Mouse (Mus musculus): ENCODE results near the gene Fam20c. TPM values are rescaled to one million over a fixed set of nuclear protein-coding genes. Genes with fewer than 3 reads are reported as not detected.

The Fam20c gene
- polyA plus RNA-seq, 1 experiment from 2014 or later: 8.7 TPM

DNA sequence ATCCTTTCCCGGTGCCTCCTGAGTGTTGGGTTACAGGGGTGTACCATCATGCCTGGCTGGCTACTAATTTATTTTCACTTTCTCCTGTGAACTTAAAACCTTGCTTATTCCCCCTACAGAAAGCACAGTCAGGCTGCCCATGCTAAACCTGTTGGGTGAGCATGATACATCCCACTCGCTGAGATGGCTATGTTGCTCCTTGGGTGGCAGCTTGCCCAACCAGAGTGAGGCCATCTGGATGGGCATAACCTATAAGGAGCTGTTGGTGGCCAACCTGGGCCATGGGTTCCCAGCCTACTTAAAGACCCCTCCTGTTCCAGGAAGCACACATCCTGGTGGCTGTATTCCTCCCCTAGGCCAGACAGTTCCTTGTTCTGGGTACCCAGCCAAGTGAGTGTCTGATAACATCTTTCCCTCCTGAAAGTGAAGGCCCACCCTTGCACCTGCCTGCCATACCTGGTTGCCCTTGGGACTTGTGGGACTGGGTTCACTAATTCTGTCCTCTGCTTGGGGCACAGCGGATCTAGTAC, 31.7 kb downstream of the Fam20c start:
- Histone ChIP-seq H3K4me1 (ENCODE audit: control insufficient read depth in 2 of 2, insufficient read depth in 2 of 2, low read length in 2 of 2) (peaks cover 14 to 26% of the 10 kb centered on the region in 2 experiments), H3K9me3 (ENCODE audit: control insufficient read depth, low read length) (no peaks in the 10 kb centered on the region), H3K36me3 (ENCODE audit: control insufficient read depth, insufficient read depth, low read length) (no peaks in the 10 kb centered on the region), H3K4me3 (ENCODE audit: control insufficient read depth in 1 of 2, insufficient read depth in 1 of 2, low read depth in 1 of 2, low read length in 2 of 2) (no peak overlapping the region), H3K27me3 (ENCODE audit: control insufficient read depth, insufficient read depth, low read length) (no peaks in the 10 kb centered on the region; the same call in 1 of the 2 replicates), H3K9ac (ENCODE audit: low read length) (no peak overlapping the region), H3K27ac (replicated peaks in 1 of 2; ENCODE audit: control insufficient read depth in 1 of 2, insufficient read depth in 1 of 2, low read depth in 2 of 2, low read length in 2 of 2) (no peak overlapping the region), H3K4me2 (ENCODE audit: low read length) (no peak overlapping the region)
- ATAC-seq (ENCODE audit: insufficient number of reproducible peaks, insufficient read depth, low FRiP score, low read depth): no peak
- WGBS: 85% methylated on average over 3 of the region's 3 CpGs

DNA sequence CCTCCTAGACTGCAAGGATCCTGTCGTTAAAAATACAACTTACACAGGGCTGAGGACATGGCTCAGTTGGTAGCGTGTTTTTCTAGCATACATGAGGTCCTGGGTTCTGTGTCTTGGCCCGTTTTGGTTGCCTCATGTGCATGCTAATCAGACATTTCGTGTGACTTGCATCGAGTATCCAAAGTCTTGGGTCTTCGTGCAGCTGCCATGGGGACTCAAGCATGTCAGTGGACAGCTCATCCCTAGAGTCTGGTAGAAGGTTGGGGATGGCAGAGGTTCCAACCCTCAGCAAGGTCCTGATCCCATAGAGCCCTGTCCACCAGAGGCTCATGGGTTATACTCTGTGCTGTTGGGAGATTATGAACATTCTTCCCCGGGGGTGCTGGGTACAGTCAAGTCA, 33.3 kb downstream of the Fam20c start:
- no peak overlapping the region for H3K4me2 ChIP-seq (ENCODE audit: low read length)
- H3K9ac ChIP-seq (ENCODE audit: low read length): no peak overlapping the region
- H3K4me1 ChIP-seq (ENCODE audit: control insufficient read depth in 2 of 2, insufficient read depth in 2 of 2, low read length in 2 of 2): peaks cover 16 to 28% of the 10 kb centered on the region in 2 experiments
- no peaks in the 10 kb centered on the region; the same call in 1 of the 2 replicates for H3K27me3 ChIP-seq (ENCODE audit: control insufficient read depth, insufficient read depth, low read length)
- no peak overlapping the region for H3K4me3 ChIP-seq (ENCODE audit: control insufficient read depth in 1 of 2, insufficient read depth in 1 of 2, low read depth in 1 of 2, low read length in 2 of 2)
- no peak for ATAC-seq (ENCODE audit: insufficient number of reproducible peaks, insufficient read depth, low FRiP score, low read depth)
- no peaks in the 10 kb centered on the region for H3K36me3 ChIP-seq (ENCODE audit: control insufficient read depth, insufficient read depth, low read length)
- no peak overlapping the region for H3K27ac ChIP-seq (replicated peaks in 1 of 2; ENCODE audit: control insufficient read depth in 1 of 2, insufficient read depth in 1 of 2, low read depth in 2 of 2, low read length in 2 of 2)
- no peaks in the 10 kb centered on the region for H3K9me3 ChIP-seq (ENCODE audit: control insufficient read depth, low read length)
- WGBS: 81% methylated on average over 7 of the region's 7 CpGs

DNA sequence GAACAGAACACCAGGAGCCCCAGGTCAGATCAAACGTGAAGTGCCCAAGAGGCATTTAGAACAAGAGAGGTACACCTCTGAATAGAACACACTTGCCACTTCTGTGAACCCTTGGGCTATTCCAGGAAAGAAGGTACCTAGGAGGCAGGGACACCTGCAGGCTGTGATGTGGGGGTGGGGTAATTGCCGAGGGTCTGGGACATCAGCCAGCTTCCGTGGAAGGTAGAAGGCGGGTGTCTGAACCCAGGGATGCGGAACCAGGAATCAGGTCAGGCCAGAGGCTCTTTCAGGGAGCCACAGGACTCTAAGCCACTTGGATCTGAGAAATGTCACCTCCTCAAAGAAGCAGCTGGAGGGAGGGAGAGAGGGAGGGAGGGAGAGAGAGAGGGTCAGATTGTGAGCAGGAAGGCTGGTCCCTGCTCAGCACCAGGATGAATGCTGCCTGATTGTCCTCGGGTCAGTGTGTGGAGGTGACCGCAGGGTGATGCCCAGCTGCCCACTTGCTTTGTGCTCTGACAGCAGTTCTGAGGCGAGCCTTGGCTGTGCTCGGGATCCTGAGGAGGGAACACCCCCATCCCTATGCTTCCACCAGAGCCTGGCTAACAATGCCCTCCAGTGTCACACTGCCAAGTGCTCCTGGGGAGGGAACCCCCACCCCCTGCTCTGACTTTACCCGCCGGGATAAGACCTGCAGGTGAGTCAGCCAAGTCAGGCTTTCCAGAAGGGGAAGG, 34.3 kb downstream of the Fam20c start:
- Histone ChIP-seq H3K9me3 (ENCODE audit: control insufficient read depth, low read length) (no peaks in the 10 kb centered on the region), H3K4me1 (ENCODE audit: control insufficient read depth in 2 of 2, insufficient read depth in 2 of 2, low read length in 2 of 2) (peaks cover 10 to 21% of the 10 kb centered on the region in 2 experiments; a peak in 3 of 4 replicates), H3K4me3 (ENCODE audit: control insufficient read depth in 1 of 2, insufficient read depth in 1 of 2, low read depth in 1 of 2, low read length in 2 of 2) (no peak overlapping the region), H3K4me2 (ENCODE audit: low read length) (no peak overlapping the region), H3K9ac (ENCODE audit: low read length) (no peak overlapping the region), H3K36me3 (ENCODE audit: control insufficient read depth, insufficient read depth, low read length) (no peaks in the 10 kb centered on the region), H3K27ac (replicated peaks in 1 of 2; ENCODE audit: control insufficient read depth in 1 of 2, insufficient read depth in 1 of 2, low read depth in 2 of 2, low read length in 2 of 2) (no peak overlapping the region), H3K27me3 (ENCODE audit: control insufficient read depth, insufficient read depth, low read length) (no peaks in the 10 kb centered on the region; the same call in 1 of the 2 replicates)
- 61% methylated on average over 11 of the region's 11 CpGs for WGBS
- ATAC-seq (ENCODE audit: insufficient number of reproducible peaks, insufficient read depth, low FRiP score, low read depth): no peak

DNA sequence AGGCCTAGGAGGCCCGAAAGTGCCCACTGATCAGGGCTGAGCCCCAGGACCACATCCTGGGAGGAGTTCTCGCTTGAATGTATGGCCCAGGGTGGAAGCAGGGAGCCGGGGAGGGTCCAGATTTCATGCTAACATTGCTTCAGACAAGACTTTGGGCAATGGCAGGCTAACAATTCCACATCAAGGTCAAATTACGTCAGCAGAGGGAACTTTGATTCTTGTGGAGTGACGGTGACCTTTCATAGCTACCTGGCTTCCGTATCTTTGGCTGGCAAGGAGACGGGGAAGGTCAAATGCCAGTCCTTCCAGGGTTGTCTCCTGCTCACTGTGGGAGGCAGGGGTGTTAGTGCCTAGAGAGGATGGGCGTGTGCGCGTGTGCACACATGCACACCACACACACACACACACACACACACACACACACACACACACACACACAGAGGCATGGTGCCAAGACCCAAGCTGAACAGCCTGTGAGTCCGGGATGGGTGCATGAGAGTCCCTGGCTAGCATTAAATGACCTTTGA, 36.7 kb downstream of the Fam20c start:
- Histone ChIP-seq H3K9me3 (ENCODE audit: control insufficient read depth, low read length) (no peaks in the 10 kb centered on the region), H3K36me3 (ENCODE audit: control insufficient read depth, insufficient read depth, low read length) (peaks cover 7% of the 10 kb centered on the region; the same call in 1 of the 2 replicates), H3K4me2 (ENCODE audit: low read length) (no peak overlapping the region), H3K27ac (replicated peaks in 1 of 2; ENCODE audit: control insufficient read depth in 1 of 2, insufficient read depth in 1 of 2, low read depth in 2 of 2, low read length in 2 of 2) (no peak overlapping the region), H3K9ac (ENCODE audit: low read length) (no peak overlapping the region), H3K4me1 (ENCODE audit: control insufficient read depth in 2 of 2, insufficient read depth in 2 of 2, low read length in 2 of 2) (peaks cover 10 to 21% of the 10 kb centered on the region in 2 experiments; a peak in 3 of 4 replicates), H3K27me3 (ENCODE audit: control insufficient read depth, insufficient read depth, low read length) (no peaks in the 10 kb centered on the region; the same call in 1 of the 2 replicates), H3K4me3 (ENCODE audit: control insufficient read depth in 1 of 2, insufficient read depth in 1 of 2, low read depth in 1 of 2, low read length in 2 of 2) (no peak overlapping the region)
- WGBS: 82% methylated on average over 11 of the region's 11 CpGs
- no peak for ATAC-seq (ENCODE audit: insufficient number of reproducible peaks, insufficient read depth, low FRiP score, low read depth)

DNA sequence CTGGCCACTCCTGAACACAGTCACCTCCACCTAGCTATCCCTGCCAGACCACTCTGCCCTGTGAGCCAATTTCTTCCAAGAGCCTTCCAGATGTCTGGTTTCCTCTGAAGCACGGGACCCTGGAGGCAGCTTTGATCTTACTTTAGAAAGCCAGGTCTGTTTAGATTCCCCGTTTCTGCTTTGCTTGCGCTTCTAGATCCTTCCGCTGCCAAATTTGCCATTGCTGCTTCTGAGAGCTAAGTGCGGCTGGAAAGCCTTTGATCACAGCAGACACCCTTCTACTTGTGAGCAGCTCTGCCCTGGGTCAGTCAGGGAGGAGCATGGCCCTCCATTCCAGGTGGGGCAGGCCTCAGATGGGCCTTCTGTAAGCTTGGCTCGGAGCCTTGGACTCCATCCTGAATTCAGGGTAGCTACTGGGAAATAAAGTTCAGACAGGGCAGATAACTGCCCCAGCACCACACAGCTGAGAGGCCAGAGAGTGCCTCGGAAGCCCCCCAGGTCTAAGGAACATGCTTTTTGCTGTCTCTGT, 47.3 kb downstream of the Fam20c start:
- WGBS: 60% methylated on average over 7 of the region's 7 CpGs
- ATAC-seq (ENCODE audit: insufficient number of reproducible peaks, insufficient read depth, low FRiP score, low read depth): no peak

DNA sequence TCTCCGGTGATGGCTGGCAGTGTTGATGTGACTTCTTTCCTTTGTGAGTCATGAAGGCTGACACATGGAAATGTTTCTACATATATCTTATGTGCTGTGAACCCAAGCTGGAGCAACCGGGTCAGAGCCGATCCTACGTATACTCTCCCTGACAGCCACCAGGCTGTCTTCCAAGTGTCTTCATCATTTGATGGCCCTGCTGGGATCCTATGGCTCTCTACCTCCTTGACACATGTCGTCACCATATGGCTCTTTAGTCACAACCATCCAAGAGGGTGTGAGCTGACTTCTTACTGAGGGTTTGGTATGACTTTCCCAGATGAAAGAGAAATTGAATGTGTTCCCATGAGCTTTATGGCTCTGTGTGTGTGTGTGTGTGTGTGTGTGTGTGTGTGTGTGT, 50.0 kb downstream of the Fam20c start:
- no peak overlapping the region for H3K9ac ChIP-seq (ENCODE audit: low read length)
- H3K36me3 ChIP-seq (ENCODE audit: control insufficient read depth, insufficient read depth, low read length): peaks cover 7% of the 10 kb centered on the region; the same call in 1 of the 2 replicates
- 92% methylated on average over 5 of the region's 5 CpGs for WGBS
- no peaks in the 10 kb centered on the region for H3K27me3 ChIP-seq (ENCODE audit: control insufficient read depth, insufficient read depth, low read length)
- H3K4me3 ChIP-seq (ENCODE audit: control insufficient read depth in 1 of 2, insufficient read depth in 1 of 2, low read depth in 1 of 2, low read length in 2 of 2): no peak overlapping the region
- no peak overlapping the region for H3K4me2 ChIP-seq (ENCODE audit: low read length)
- no peak overlapping the region for H3K27ac ChIP-seq (replicated peaks in 1 of 2; ENCODE audit: control insufficient read depth in 1 of 2, insufficient read depth in 1 of 2, low read depth in 2 of 2, low read length in 2 of 2)
- peaks cover 0 to 2% of the 10 kb centered on the region in 2 experiments; a peak in 1 of 4 replicates for H3K4me1 ChIP-seq (ENCODE audit: control insufficient read depth in 2 of 2, insufficient read depth in 2 of 2, low read length in 2 of 2)
- ATAC-seq (ENCODE audit: insufficient number of reproducible peaks, insufficient read depth, low FRiP score, low read depth): no peak
- no peaks in the 10 kb centered on the region for H3K9me3 ChIP-seq (ENCODE audit: control insufficient read depth, low read length)

More for the DNA sequence above, 47.3 kb downstream of the Fam20c start:
- Histone ChIP-seq H3K36me3 (ENCODE audit: control insufficient read depth, insufficient read depth, low read length) (no peaks in the 10 kb centered on the region), H3K27me3 (ENCODE audit: control insufficient read depth, insufficient read depth, low read length) (no peaks in the 10 kb centered on the region), H3K9me3 (ENCODE audit: control insufficient read depth, low read length) (no peaks in the 10 kb centered on the region), H3K4me1 (ENCODE audit: control insufficient read depth in 2 of 2, insufficient read depth in 2 of 2, low read length in 2 of 2) (peaks cover 0 to 2% of the 10 kb centered on the region in 2 experiments; a peak in 1 of 4 replicates), H3K27ac (replicated peaks in 1 of 2; ENCODE audit: control insufficient read depth in 1 of 2, insufficient read depth in 1 of 2, low read depth in 2 of 2, low read length in 2 of 2) (no peak overlapping the region), H3K4me2 (ENCODE audit: low read length) (no peak overlapping the region), H3K4me3 (ENCODE audit: control insufficient read depth in 1 of 2, insufficient read depth in 1 of 2, low read depth in 1 of 2, low read length in 2 of 2) (no peak overlapping the region), H3K9ac (ENCODE audit: low read length) (no peak overlapping the region)

DNA sequence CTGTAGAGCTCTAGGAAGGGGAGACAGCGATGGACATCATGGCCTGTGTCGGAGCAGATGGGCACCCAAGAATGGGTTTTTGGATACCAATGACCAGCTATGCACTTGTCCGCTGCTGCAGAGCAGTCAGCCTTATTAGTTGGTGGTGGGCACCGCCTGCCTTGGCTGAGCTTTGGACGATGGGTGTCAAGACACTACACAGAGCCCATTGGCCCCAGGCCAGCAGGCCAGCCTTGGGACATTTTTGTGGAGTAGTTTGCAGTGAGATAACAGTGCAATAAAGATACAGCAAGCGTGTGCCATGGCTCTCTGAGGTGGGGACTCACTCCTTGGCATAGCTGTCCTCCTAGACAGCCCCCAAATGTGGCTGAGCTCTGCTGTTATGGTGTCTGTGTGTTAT, 55.5 kb downstream of the Fam20c start:
- ATAC-seq (ENCODE audit: insufficient number of reproducible peaks, insufficient read depth, low FRiP score, low read depth): no peak
- no peak overlapping the region for H3K4me2 ChIP-seq (ENCODE audit: low read length)
- WGBS: 60% methylated on average over 6 of the region's 6 CpGs
- no peak overlapping the region; a peak in 1 of 4 replicates for H3K27ac ChIP-seq (replicated peaks in 1 of 2; ENCODE audit: control insufficient read depth in 1 of 2, insufficient read depth in 1 of 2, low read depth in 2 of 2, low read length in 2 of 2)
- H3K36me3 ChIP-seq (ENCODE audit: control insufficient read depth, insufficient read depth, low read length): peaks cover 7% of the 10 kb centered on the region; the same call in 1 of the 2 replicates
- H3K9me3 ChIP-seq (ENCODE audit: control insufficient read depth, low read length): no peaks in the 10 kb centered on the region
- peaks cover 8 to 11% of the 10 kb centered on the region in 2 experiments; a peak in 3 of 4 replicates for H3K4me1 ChIP-seq (ENCODE audit: control insufficient read depth in 2 of 2, insufficient read depth in 2 of 2, low read length in 2 of 2)
- no peak overlapping the region for H3K4me3 ChIP-seq (ENCODE audit: control insufficient read depth in 1 of 2, insufficient read depth in 1 of 2, low read depth in 1 of 2, low read length in 2 of 2)
- no peaks in the 10 kb centered on the region; the same call in 1 of the 2 replicates for H3K27me3 ChIP-seq (ENCODE audit: control insufficient read depth, insufficient read depth, low read length)
- H3K9ac ChIP-seq (ENCODE audit: low read length): no peak overlapping the region
